Mouse (Mus musculus) cerebellum, postnatal 25 days (tissue): ENCODE results near the gene Adamts7.

Experiments used
- DNase-seq, 2 experiments: peaks; one replicate each; pipeline ENCODE4 v3.0.0; 2021; ENCODE audit warnings: mixed read lengths in 2 of 2

Gene Adamts7

DNA sequence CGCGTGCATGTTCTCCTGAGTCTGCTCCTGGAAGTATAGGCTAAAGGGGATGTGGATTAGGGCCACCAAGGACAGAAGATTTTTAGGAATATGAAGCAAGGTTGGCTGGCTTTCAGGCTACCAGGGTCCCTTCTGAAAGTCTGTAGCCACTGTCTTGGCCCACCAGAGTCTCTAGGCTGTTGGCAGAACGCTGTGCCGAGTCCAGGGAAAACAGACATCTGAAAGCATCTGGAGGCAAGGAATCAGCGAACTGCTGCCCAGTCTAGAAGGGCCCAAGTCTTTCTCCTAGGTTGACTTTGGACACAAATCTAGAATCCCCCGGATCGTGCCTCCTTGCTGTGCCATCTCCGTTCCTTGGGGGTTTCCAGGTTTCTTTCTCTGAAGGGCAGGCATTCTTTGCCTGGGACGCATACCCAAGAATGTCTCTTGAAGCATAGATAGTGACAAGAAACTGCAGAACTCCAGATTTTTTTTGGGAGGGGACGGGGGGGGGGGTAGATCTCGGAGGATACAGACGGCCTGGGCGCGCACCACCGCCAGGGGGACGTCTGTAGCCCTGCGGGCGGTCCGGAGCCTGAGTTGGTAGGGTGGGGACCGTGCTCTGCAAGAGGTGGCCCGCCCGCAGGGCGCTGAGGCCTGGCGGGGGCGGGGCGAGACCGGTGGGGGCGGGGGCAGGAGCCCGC lies 485 bp upstream of the Adamts7 start:
- peak in 1 of 2 experiments; percentile 43 for DNase-seq

DNA sequence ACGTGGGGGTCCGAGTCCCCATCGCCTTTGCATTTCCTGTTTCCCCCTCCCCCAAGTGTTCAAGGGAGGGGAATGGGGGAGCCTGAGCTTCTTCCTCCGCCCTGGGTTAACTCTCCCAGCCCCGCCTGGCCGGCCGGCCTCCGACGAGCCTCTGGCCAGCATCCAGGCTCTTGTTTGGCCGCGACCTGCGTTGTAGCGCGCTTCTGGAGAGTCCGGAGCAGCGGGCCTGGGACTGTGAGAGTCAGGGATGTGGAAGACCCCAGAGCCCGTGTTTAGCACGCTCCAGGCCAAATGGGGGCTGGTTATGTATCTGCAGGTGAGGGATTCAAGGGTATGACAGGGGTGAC lies 853 bp downstream of the Adamts7 start:
- DNase-seq, result peak in 1 of 2 experiments; percentile 62

- no peak for DNase-seq
Observed at GRCm38 (mm10) chr9:90164670-90165453, 2.0 kb downstream of the Adamts7 start.

GRCm38 (mm10) chr9:90165590-90165989 lies 2.7 kb downstream of the Adamts7 start:
- no peak for DNase-seq

- no peak for DNase-seq
Observed at GRCm38 (mm10) chr9:90166615-90167014, 3.7 kb downstream of the Adamts7 start.

- DNase-seq, result peak; percentile 39 to 57
Observed at GRCm38 (mm10) chr9:90169965-90170364, 7.1 kb downstream of the Adamts7 start.

DNA sequence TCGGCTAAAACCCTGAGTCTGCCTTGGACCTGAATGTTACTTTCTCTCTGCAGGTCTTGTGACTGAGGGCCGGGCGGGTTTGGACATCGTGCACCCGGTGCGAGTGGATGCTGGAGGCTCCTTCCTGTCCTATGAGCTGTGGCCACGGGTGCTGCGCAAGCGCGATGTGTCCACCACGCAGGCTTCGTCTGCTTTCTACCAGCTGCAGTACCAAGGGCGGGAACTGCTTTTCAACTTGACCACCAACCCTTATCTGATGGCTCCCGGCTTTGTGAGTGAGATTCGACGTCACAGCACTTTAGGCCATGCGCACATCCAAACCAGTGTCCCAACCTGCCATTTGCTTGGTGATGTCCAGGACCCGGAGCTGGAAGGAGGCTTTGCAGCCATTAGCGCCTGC lies 8.6 kb downstream of the Adamts7 start:
- DNase-seq, result no peak

- no peak for DNase-seq
Observed at GRCm38 (mm10) chr9:90172528-90173321, 9.9 kb downstream of the Adamts7 start.

DNA sequence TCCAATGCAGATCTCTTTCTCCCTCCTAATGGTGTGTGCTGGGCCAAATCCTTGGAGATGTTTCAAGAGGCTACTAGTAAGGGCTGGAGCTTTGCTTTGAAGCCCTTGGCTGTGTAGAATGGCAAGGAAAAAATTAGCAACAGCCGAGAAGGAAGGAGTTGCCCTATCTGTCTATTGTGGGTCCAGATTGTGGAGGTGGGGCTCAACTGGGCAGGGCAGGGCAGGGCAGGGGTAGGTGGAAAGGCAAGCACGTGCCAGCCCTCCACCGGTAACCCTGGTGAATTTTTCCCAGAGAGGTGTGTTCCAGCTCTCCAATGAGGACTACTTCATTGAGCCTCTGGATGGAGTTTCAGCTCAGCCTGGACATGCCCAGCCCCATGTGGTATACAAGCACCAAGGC lies 10.5 kb downstream of the Adamts7 start:
- DNase-seq, result no peak

DNA sequence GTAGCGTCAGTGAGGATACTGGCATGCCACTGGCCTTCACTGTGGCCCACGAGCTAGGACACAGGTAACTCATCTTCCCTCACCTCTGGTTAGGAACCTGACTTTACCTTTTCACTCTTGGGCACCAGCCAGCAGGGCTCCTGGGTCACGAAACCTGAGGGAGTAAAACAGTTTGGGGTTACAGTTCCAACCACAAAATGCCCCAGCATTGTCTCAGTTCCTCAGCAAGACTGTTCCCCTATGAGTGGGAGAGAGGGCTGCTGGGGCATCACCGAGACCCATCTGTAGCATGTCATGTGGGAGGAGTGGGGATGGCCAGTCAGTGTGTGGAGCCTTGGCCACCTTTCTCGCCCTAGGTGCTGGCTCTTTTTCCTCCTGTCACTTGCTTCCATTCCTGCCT lies 16.5 kb downstream of the Adamts7 start:
- no peak for DNase-seq

DNA sequence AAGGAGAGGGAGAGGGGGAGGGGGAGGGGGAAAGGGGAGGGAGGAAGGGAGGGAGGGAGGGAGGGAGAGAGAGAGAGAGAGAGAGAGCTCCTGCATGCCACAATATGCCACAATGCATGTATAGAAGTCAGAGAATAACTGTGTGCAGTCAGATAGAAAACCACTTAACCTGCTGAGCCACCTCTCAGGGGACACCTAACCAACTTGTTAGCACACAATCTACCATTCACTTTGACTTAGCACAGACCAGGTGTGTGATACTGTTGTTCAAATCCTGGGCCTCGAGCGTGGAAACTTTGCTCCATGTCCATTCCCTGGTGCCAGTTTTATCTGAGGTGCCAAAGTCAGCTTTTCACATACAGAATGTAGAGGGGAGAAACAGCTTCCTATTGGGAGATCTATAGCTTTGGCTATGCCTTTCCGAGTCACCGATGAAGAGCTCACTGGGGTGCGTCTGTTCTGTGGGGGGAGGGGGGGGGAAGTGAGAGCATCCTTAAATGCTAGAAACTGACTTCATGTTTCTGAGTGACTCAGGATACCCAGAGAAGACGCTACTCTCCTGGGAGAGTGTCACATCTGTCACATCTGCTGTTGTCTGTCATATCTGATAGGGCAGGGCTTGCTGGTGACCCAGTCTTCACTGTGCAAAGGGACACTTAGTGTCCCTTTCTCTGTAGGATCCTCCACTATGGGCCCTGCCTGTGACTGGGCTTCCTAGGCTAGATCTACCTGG lies 19.0 kb downstream of the Adamts7 start:
- DNase-seq, result no peak

- DNase-seq, result no peak
Observed at GRCm38 (mm10) chr9:90182636-90183421, 20.0 kb downstream of the Adamts7 start.

DNA sequence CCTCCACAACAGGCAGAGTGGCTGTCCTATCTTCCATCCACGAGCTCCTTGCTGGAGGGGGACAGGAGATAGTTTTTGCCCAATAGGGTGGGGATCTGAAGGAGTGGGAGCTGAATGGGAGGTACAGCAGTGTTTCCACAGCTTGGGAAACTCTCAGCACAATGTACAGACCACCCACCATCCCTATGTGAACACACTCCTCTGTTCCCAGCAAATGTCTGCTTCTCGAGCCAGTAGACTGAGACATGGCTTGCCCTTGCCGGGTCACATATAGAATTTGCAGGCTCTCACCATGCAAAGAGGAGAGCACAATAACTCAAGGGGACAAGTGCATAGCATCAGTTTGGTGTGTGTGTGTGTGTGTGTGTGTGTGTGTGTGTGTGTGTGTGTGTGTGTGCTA lies 20.7 kb downstream of the Adamts7 start:
- no peak for DNase-seq

DNA sequence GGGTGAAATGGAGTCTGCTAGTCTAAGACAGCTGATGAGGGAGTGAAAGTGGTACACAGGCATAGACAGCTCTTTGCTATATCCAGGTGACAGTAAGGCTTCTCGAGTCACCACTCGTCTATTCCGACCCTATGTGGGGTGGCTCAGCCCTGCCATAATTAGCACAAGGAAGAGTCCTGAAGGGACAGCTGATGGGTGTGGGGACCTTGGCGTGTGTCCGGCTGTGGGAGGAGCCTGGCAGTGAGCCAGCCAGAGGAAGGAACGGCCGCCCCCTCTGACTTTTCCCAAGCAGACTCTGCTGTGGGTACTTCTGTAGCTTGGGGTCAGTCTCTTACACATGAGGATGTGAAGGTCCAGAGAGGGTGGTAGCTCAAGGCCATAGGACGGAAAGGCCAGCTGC lies 21.2 kb downstream of the Adamts7 start:
- no peak for DNase-seq

- DNase-seq, result no peak
Observed at GRCm38 (mm10) chr9:90185356-90185910, 22.6 kb downstream of the Adamts7 start.

DNA sequence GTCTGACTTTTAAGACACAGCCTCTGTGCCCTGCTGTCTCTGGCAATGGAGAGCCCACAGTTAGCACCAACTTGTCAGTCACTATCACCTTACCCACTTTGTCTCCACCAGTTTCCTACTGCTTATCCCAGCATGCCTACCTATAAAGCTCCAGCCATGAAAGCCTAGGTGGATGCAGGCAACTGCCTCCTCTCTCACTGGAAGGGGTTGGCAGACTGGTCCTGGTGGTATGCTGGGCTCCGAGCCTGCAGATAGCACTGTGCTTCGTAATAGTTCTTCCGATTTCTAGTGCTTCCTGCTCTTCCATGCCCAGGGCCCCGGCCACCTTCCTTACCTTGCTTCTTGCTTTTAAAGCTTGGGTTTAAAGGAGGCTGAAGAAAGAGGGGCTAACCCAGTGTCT lies 26.0 kb downstream of the Adamts7 start:
- no peak for DNase-seq

DNA sequence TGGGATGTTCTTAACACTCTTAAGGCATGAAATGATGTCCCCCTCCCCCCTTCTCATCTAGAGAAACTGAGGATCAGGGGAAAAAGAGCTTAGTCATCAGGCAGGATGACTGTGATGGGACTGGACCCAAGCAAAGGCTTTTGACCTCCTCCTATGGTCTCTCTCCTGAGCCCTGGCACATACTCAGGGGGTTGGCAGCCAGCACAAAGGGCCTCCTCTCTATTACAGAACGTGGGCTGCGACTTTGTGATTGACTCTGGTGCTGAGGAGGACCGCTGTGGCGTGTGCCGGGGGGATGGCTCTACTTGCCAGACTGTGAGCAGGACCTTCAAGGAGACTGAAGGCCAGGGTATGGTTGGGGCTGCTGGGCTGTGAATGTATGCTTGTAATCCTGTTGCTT lies 26.5 kb downstream of the Adamts7 start:
- DNase-seq, result no peak

- no peak for DNase-seq
Observed at GRCm38 (mm10) chr9:90195000-90195399, 32.1 kb downstream of the Adamts7 start.

DNA sequence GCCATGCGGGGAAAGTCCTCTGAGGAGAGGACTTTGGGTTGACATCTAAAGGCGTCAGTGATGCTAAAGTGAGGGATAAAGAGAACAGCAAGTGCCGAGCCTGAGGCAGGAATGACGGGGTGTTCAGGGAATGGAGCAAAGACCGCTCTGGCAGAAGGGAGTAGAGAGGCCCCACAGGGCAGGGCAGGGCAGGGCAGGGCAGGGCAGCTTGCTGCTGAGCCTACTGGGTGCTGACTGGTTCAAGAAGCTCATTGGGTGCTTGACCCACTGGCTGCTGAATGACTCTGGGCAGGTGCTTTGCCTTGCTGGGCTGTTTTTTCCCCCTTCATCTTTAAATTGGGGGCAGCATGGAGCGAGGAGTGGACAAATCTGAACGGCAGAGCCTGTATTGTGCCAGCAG lies 33.4 kb downstream of the Adamts7 start:
- no peak for DNase-seq

DNA sequence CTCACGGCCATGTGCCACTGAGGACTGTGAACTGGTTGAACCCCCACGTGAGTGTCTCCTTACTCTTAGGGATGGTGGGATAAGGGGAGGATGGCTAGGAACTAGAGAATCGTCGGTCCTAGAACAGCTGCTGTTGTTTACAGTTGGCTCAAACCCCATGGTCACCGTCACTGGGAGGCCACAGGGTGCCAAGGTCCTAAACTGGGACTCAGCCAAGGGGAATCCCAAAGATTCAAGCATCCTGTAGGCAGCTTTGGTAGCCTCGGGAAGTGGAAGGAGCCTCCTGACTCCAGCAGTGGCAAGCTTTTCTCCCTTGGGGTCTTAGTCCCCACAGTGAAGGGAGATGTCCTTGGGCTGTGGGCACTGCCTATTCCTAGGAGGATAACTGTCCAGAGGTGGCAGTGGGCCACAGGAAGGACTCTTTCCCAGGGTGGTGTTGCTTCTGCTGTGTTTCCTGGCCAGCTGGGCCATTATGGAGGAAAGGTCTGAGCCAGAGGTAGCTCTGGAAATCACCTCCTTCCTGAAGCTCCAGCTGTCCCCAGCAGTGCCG lies 34.3 kb downstream of the Adamts7 start:
- no peak for DNase-seq

GRCm38 (mm10) chr9:90197866-90198383 lies 35.1 kb downstream of the Adamts7 start:
- DNase-seq, result no peak
